25 mouse cellular contexts compared by ENCODE assay signal in genomic region chr17:72640095-72640494, GRCm38 (mm10). TPM values are rescaled to one million over a fixed set of nuclear protein-coding genes. Genes with fewer than 3 reads are reported as not detected.
"Had no signal": no experiment of that assay in that cellular context is flagged by ENCODE, and none has a peak within 500 bp of the region (broad histone marks: within the 10 kb centered on the region; RNA-seq: fewer than 3 reads in every experiment).

No protein-coding gene starts in this region.

- DNase-seq: kidney, adult 18-20 months; kidney, adult 9 months; kidney, postnatal 14 days; kidney, postnatal 4 days; left cerebral cortex, postnatal 4 days; liver, postnatal 0 days; lung, postnatal 14 days; lung, postnatal 4 days; right cerebral cortex, adult 18-20 months; right cerebral cortex, postnatal 14 days; right cerebral cortex, postnatal 4 days; thymus, adult 2 months; thymus, postnatal 14 days; thymus, postnatal 4 days had no signal

- H3K36me3 ChIP-seq: limb, embryonic 12.5 days; limb, embryonic 15.5 days; lung, embryonic 15.5 days; midbrain, embryonic 13.5 days; neural tube, embryonic 12.5 days; neural tube, embryonic 15.5 days had no signal

- H3K9me3 ChIP-seq: limb, embryonic 15.5 days; lung, embryonic 15.5 days; midbrain, embryonic 13.5 days; neural tube, embryonic 12.5 days; neural tube, embryonic 15.5 days had no signal

- H3K27ac ChIP-seq: limb, embryonic 12.5 days; limb, embryonic 15.5 days; liver, embryonic 14.5 days; lung, embryonic 15.5 days; midbrain, embryonic 13.5 days; neural tube, embryonic 12.5 days; neural tube, embryonic 15.5 days; stomach, postnatal 0 days had no signal

- H3K4me3 ChIP-seq: limb, embryonic 12.5 days; limb, embryonic 15.5 days; lung, embryonic 15.5 days; midbrain, embryonic 13.5 days; neural tube, embryonic 12.5 days; neural tube, embryonic 15.5 days had no signal

- H3K9ac ChIP-seq: limb, embryonic 12.5 days; limb, embryonic 15.5 days; liver, embryonic 14.5 days; liver, postnatal 0 days; lung, embryonic 15.5 days; midbrain, embryonic 13.5 days; neural tube, embryonic 12.5 days; neural tube, embryonic 15.5 days had no signal

- H3K27me3 ChIP-seq: limb, embryonic 12.5 days; limb, embryonic 15.5 days; lung, embryonic 15.5 days; midbrain, embryonic 13.5 days; neural tube, embryonic 12.5 days; neural tube, embryonic 15.5 days had no signal

- ATAC-seq: liver, postnatal 0 days; midbrain, embryonic 13.5 days had no signal

- H3K4me1 ChIP-seq: limb, embryonic 15.5 days; lung, embryonic 15.5 days; midbrain, embryonic 13.5 days; neural tube, embryonic 12.5 days; neural tube, embryonic 15.5 days had no signal

- H3K4me2 ChIP-seq: limb, embryonic 12.5 days; limb, embryonic 15.5 days; liver, embryonic 11.5 days; lung, embryonic 15.5 days; midbrain, embryonic 13.5 days; neural tube, embryonic 12.5 days; neural tube, embryonic 15.5 days had no signal

RNA-seq across cellular contexts. Expression of gene Alk, which starts 35.7 kb away (rescaled TPM):
- total RNA-seq: megakaryocyte progenitor cell, adult 5-6 weeks; megakaryocyte-erythroid progenitor cell, adult 5-6 weeks had no signal
